Mouse (Mus musculus) embryo, embryonic 9.5 days (tissue): ENCODE results near the gene Amer1.

Source experiments
- DNase-seq: peaks from one replicate; pipeline ENCODE4 v3.0.0-alpha.2; 2017; ENCODE audit errors: extremely low spot score

The Amer1 gene

GRCm38 (mm10) chrX:95444776-95445111 is at the start of gene Amer1:
Gene Amer1 (minus strand): TSS chrX:95444872.
- peak; percentile 86 for DNase-seq

- DNase-seq: no peak
Observed at GRCm38 (mm10) chrX:95457166-95457565, 12.5 kb upstream of the Amer1 start.

- DNase-seq: no peak
Observed at GRCm38 (mm10) chrX:95445866-95446265, 1.2 kb upstream of the Amer1 start.

- DNase-seq: no peak
Observed at GRCm38 (mm10) chrX:95445141-95445540, 469 bp upstream of the Amer1 start.

- DNase-seq: no peak
Observed at GRCm38 (mm10) chrX:95443898-95444775, 535 bp downstream of the Amer1 start.

GRCm38 (mm10) chrX:95443390-95443789 is 1.3 kb downstream of the Amer1 start:
- DNase-seq: peak; percentile 14

GRCm38 (mm10) chrX:95442261-95442660 is 2.4 kb downstream of the Amer1 start:
- no peak for DNase-seq

GRCm38 (mm10) chrX:95441290-95441689 is 3.4 kb downstream of the Amer1 start:
- DNase-seq: no peak

GRCm38 (mm10) chrX:95438491-95438890 is 6.2 kb downstream of the Amer1 start:
- DNase-seq: no peak

- DNase-seq: no peak
Observed at GRCm38 (mm10) chrX:95437236-95437635, 7.4 kb downstream of the Amer1 start.

GRCm38 (mm10) chrX:95373101-95373500 is 71.6 kb downstream of the Amer1 start:
- DNase-seq: no peak
